Mouse (Mus musculus) gastrocnemius, postnatal 10 days (tissue): ENCODE results near the gene Rassf1. TPM values are rescaled to one million over a fixed set of nuclear protein-coding genes. Genes with fewer than 3 reads are reported as not detected.

ENCODE experiments used
- DNase-seq: peaks from one replicate; pipeline ENCODE4 v3.0.0; 2021; ENCODE audit warnings: mixed read lengths
- total RNA-seq, 2 experiments: library from RNA; stranded (reverse); gene quantifications; 2 replicates each; pipeline ENCODE4 v1.2.3; 2021

The Rassf1 gene
- total RNA-seq, 2 experiments from 2014 or later: 15.1 to 23.4 TPM

GRCm38 (mm10) chr9:107603251-107603650 lies 51.9 kb downstream of the Rassf1 start:
- no peak for DNase-seq

GRCm38 (mm10) chr9:107605041-107605661 lies 53.8 kb downstream of the Rassf1 start:
- DNase-seq: no peak

- DNase-seq: no peak
Observed at GRCm38 (mm10) chr9:107606591-107606990, 55.2 kb downstream of the Rassf1 start.

DNA sequence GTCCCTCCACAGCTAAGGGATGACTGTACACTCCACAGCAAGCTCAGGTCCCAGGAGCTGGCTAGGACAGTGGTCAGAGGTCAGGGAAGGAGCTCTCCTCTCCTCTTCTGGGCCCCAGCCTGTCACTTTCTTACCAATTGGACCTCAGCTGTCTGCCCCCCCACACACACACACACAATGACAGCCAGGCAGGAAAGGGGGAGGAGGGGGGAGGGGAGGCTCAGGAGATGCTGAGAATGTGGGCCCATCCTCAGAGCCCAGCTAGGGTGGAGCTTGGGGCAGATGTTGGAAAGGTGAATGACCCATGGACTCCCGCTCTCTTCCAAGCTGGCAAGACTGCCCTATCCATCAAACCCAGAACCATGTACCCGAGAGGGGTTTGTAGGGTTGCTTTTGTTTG lies 55.7 kb downstream of the Rassf1 start:
- DNase-seq: no peak

DNA sequence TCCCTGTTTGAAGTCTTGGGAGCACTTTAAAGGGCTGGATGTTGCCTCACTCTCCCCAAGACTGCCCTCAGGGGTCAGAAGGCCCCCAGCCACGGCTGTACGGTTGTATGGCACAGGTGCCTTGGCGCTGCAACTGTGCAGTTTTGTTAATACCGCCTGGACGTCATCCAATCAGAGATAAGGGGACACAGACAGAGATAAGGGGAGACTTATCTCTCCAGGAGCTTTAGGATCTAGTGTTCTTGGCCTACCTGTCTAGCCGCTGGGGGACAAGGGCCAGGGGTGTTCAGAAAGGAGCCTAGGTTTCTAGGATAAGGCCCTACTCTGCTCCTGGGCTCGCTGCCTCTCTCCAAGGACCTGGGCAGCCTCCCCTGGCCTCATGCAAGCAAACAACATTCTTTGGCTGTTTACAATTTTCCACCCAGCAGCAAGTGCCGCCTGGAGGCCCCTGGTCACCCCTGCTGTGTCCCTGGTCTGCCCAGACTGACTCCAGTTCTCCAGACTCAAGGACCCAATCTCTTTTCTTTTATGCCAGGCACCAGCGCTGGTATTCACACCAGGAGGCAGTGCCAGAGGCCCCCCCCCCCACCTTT lies 56.4 kb downstream of the Rassf1 start:
- no peak for DNase-seq

DNA sequence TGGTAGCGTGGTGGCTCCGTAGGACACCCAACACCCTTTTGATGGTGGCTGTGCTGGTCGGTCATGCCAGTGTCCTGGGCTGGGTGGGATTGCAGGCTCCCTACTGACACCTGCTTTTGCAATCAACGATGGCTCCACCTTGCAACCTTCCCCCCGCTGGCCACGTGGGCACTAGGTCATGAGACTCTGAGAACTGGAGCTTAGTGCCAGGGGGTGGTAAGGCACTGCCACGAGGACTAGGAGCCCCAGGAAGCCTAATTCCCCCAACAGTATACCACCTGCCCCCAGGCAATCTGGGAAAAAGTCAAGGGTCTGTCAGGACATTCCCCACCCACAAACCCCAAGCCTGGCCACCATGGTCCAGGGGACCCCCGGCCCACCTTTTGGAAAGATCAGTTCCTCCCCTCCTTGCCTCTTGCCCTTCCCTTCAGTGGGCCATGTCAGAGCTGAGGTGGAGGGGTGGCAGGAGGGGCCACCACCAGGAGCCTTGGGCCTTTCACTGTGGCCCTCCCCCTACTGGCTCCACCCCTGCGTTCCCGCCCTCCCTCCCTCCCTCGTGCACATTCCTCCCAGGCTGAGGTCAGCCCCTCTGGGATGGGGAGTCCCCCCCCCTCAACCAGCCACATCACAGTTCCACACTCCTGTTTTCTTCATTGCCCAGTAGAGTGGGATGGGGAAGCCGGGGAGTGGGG lies 57.5 kb downstream of the Rassf1 start, which contains the start of gene Sema3b:
Gene Sema3b, minus strand, starts transcription at position 489 of the 692 bp plus-strand sequence.
- DNase-seq: peak; percentile 45

GRCm38 (mm10) chr9:107609433-107609830 lies 58.1 kb downstream of the Rassf1 start:
- no peak for DNase-seq

DNA sequence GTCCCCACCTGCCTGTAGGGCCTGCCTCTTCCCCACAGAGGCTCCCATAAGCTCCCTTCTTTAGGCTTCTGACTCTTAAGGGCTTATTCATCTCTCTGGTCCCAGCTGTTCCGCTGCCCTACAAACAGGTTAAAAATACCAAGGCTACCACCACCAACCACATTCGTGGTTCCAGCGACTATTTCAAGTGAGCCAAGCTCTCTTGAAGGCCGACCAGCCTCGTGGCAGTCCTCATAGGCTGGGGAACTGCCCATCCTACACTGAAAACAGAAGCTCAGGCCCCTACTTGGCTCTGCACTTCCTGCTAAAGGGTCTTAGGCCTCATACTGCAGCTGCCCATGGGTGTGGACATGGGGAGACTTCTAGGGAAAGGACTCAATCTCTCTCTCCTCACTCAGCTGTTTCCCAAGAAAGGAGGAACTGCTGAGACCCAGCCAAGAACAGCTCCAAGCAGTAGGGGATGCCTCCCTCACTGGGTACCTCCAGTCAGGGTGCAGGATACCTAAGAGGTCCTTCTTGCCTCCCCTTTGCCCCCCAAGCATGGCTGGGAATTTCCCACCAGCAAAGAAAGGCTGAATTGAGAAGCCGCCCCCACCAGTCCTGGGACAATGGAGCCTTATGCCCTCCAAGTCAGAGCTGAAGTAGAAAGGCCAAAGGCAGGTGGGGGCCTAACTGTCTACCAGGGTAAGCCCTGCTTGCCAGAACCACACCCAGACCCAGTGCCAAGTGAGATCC lies 60.3 kb downstream of the Rassf1 start:
- no peak for DNase-seq

Other genes with a start within 250 kb of the Rassf1 start
- 10 to 100 TPM; 12.8 to 14.4 TPM for gene Hemk1, start 213.2 kb upstream of the Rassf1 start, total RNA-seq
- 10 to 100 TPM; 29.4 to 54.7 TPM for gene 6430571L13Rik, start 211.0 kb upstream of the Rassf1 start, total RNA-seq
- 1 to 10 TPM; 2.1 to 2.4 TPM for gene Cacna2d2, start 151.9 kb upstream of the Rassf1 start, total RNA-seq
- gene Tmem115, start 17.6 kb upstream of the Rassf1 start, total RNA-seq: 10 to 100 TPM; 20.2 to 22.7 TPM
- 1 to 10 TPM; 3.5 to 4.0 TPM for gene Cyb561d2, start 9.4 kb upstream of the Rassf1 start, total RNA-seq
- gene Nprl2, start 9.3 kb upstream of the Rassf1 start, total RNA-seq: 1 to 10 TPM; 7.3 to 8.0 TPM
- gene Zmynd10, start 4.3 kb upstream of the Rassf1 start, total RNA-seq: under 1 TPM in 1 of 2 experiments, not detected in 1; 0.18 TPM
- 10 to 100 TPM; 18.7 to 20.9 TPM for gene Tusc2, start 11.7 kb downstream of the Rassf1 start, total RNA-seq
- gene Hyal2, start 16.4 kb downstream of the Rassf1 start, total RNA-seq: 10 to 100 TPM; 14.4 to 27.5 TPM
- gene Hyal1, start 25.4 kb downstream of the Rassf1 start, total RNA-seq: 1 to 10 TPM; 2.5 to 5.0 TPM
- gene Naa80, start 27.3 kb downstream of the Rassf1 start, total RNA-seq: 10 to 100 TPM; 12.1 to 15.7 TPM
- 1 to 10 TPM in 1 of 2 experiments, under 1 TPM in 1; 0.28 to 1.1 TPM for gene Hyal3, start 29.3 kb downstream of the Rassf1 start, total RNA-seq
- 10 to 100 TPM; 34.6 to 40.4 TPM for gene Ifrd2, start 36.1 kb downstream of the Rassf1 start, total RNA-seq
- gene Sema3b, start 57.7 kb downstream of the Rassf1 start, total RNA-seq: 10 to 100 TPM; 41.8 to 51.3 TPM
- 100 to 1,000 TPM; 193 to 231 TPM for gene Gnai2, start 83.8 kb downstream of the Rassf1 start, total RNA-seq
- gene Slc38a3, start 118.0 kb downstream of the Rassf1 start, total RNA-seq: 10 to 100 TPM; 17.6 to 20.4 TPM
- not detected for gene Gnat1, start 128.2 kb downstream of the Rassf1 start, total RNA-seq
- gene Sema3f, start 158.9 kb downstream of the Rassf1 start, total RNA-seq: 10 to 100 TPM; 11.9 to 18.0 TPM
- gene Rbm5, start 219.4 kb downstream of the Rassf1 start, total RNA-seq: 10 to 100 TPM; 39.2 to 71.2 TPM